2 mouse cellular contexts compared by ENCODE assay signal in the genomic region with DNA sequence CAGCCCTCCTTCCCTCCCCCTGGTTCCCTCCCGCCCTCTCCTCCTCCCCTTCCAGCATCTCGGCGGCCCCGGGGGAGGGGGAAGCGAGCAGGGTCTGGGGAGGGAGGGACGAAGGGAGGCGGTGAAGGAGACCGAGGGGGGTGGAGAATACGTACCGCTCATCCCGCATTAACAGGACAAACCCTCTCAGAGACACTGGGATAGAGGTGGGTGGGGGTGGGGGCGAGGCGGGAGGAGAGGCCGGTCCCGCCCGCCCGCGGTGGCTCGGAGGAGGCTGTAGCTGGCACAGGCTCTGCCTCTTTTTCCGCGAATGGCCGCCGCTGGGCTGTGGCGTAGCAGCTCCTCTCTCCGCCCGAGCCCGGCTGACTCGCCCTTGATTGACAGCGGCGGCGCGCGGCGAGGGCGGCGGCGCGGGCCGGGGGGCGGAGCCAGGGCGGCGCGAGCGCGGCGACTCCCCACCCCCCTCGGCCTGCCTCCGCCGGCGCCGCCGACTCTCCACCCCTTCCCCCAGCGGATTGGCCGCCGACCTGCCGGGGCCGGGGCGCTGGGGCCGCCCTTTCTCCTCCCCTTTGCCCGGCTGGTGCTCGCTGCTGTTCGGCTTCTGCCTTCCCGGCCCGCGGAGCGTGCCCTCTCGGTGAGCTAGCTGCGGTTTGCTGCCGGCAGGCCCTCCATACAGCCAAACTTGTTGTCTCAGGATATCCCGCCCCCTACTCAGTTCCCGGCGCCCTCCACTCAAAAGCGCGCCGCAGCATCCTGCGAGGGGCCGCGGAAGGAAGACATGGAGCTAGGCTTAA.
TF ChIP-seq lines count a peak whose summit lies in the region.

A gene (minus strand): TSS at position 369 of the 794 bp plus-strand sequence.

TF ChIP-seq in C2C12, 6 proteins besides CTCF, POLR2A, EP300 and RAD21 (continued from another document):
- TF ChIP-seq MYOG (IDR thresholded peaks at IDR 0.05; ENCODE audit: control insufficient read depth, extremely low read depth, insufficient read length): no peak

TF ChIP-seq in myocyte, 11 proteins besides CTCF, POLR2A, EP300 and RAD21 (continued from another document):
- TF ChIP-seq POLR2AphosphoS2 (IDR thresholded peaks at IDR 0.05; ENCODE audit: insufficient read length, low read depth) (no peak), E2F4 (IDR thresholded peaks at IDR 0.05; ENCODE audit: insufficient read depth) (no peak), USF1 (IDR thresholded peaks at IDR 0.05; ENCODE audit: low read depth) (no peak), MAX (IDR thresholded peaks at IDR 0.05; ENCODE audit: low read depth) (no peak), SRF (IDR thresholded peaks at IDR 0.05; ENCODE audit: control insufficient read depth, insufficient read length, low read depth) (no peak), REST (IDR thresholded peaks at IDR 0.05; ENCODE audit: insufficient read depth, insufficient read length) (no peak)
